Mouse (Mus musculus) embryonic facial prominence, embryonic 12.5 days (tissue): ENCODE measurements around the gene Cacna1a. TPM values are rescaled to one million over a fixed set of nuclear protein-coding genes. Genes with fewer than 3 reads are reported as not detected.
"Not testable (repeated sequence)": the region's sequence is repeated elsewhere in the genome, so short reads cannot be mapped to it uniquely, and the experiment has no call there.

ENCODE experiments used
- ATAC-seq: fragments of 200-750 bp; cut with Nextera tagmentation; 2 replicates; pipeline ENCODE4 v1.8.0; 2017; ENCODE audit not compliant: insufficient number of reproducible peaks, insufficient read depth, low FRiP score, low TSS enrichment
- H3K27ac ChIP-seq: fragments of 300-500 bp; sonication (generic); 2 replicates; pipeline ENCODE4 v1.5.1; 2016; ENCODE audit warnings: mild to moderate bottlenecking
- H3K27me3 ChIP-seq: fragments of 300-500 bp; sonication (generic); 2 replicates; pipeline ENCODE4 v1.6.1; 2016; ENCODE audit warnings: mild to moderate bottlenecking, moderate library complexity
- H3K36me3 ChIP-seq: fragments of 300-500 bp; sonication (generic); 2 replicates; pipeline ENCODE4 v1.6.1; 2016; ENCODE audit warnings: mild to moderate bottlenecking
- H3K4me1 ChIP-seq: fragments of 300-500 bp; sonication (generic); 2 replicates; pipeline ENCODE4 v1.6.1; 2016
- H3K4me2 ChIP-seq: fragments of 300-500 bp; sonication (generic); replicated peaks from 2 replicates; pipeline ENCODE4 v1.6.1; 2016; ENCODE audit warnings: mild to moderate bottlenecking, moderate library complexity
- H3K4me3 ChIP-seq: fragments of 300-500 bp; sonication (generic); 2 replicates; pipeline ENCODE4 v1.5.1; 2016; ENCODE audit warnings: mild to moderate bottlenecking
- H3K9ac ChIP-seq: fragments of 300-500 bp; sonication (generic); 2 replicates; pipeline ENCODE4 v1.6.1; 2016; ENCODE audit warnings: mild to moderate bottlenecking, moderate library complexity
- H3K9me3 ChIP-seq: fragments of 300-500 bp; sonication (generic); 2 replicates; pipeline ENCODE4 v1.6.1; 2016; ENCODE audit warnings: mild to moderate bottlenecking, moderate library complexity
- WGBS: fragments of 180-500 bp; shearing (Covaris S2); methylation state at CpG from one replicate; pipeline ENCODE4 v1.1.7; 2016; 5-methylcytosine and 5-hydroxymethylcytosine counted together
- polyA plus RNA-seq: library from polyadenylated mRNA; unstranded; fragments of >200 nt; fragmentation: Nextera tagmentation; extraction: Ambion mirVana; gene quantifications from 2 replicates; pipeline ENCODE4 v1.2.1, GENCODE M21; 2016

Gene Cacna1a
- polyA plus RNA-seq, 1 experiment from 2014 or later: 11.0 TPM

DNA sequence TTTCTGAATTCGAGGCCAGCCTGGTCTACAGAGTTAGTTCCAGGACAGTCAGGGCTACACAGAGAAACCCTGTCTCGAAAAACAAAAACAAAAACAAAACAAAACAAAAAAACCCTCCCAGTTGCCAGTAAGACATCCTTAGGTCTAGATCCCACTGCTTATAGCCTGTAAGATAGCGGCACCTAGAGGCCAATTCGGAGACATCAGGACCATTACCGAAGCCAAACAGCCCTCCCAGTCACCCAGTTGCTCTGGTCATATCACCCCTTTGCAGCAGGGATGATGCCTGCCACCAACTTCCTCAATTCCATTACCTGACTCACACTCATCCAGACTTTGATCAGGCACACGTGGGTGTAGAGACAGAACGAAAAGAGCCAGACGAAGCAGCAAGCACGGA, 207.4 kb downstream of the Cacna1a start:
- ATAC-seq: no peak
- Histone ChIP-seq H3K9me3 (no peaks in the 10 kb centered on the region), H3K36me3 (no peaks in the 10 kb centered on the region), H3K4me2 (no peak overlapping the region), H3K4me1 (peaks cover 10% of the 10 kb centered on the region), H3K4me3 (no peak overlapping the region), H3K27me3 (no peaks in the 10 kb centered on the region; the same call in 1 of the 2 replicates), H3K9ac (no peak overlapping the region), H3K27ac (no peak overlapping the region)
- WGBS: 22% methylated on average over 9 of the region's 9 CpGs

GRCm38 (mm10) chr8:84599401-84599800, 211.2 kb downstream of the Cacna1a start:
- no peak overlapping the region for H3K27ac ChIP-seq
- peaks cover 12% of the 10 kb centered on the region for H3K4me1 ChIP-seq
- H3K9ac ChIP-seq: no peak overlapping the region
- WGBS: 87% methylated on average over 1 of the region's 1 CpGs
- H3K9me3 ChIP-seq: no peaks in the 10 kb centered on the region
- no peak overlapping the region for H3K4me2 ChIP-seq
- ATAC-seq: no peak
- H3K36me3 ChIP-seq: no peaks in the 10 kb centered on the region
- no peak overlapping the region for H3K4me3 ChIP-seq
- H3K27me3 ChIP-seq: peaks cover 8% of the 10 kb centered on the region; the same call in 1 of the 2 replicates

GRCm38 (mm10) chr8:84600311-84600907, 212.2 kb downstream of the Cacna1a start:
- Histone ChIP-seq H3K4me3 (peak overlapping the region; percentile 30), H3K9me3 (no peaks in the 10 kb centered on the region), H3K4me2 (peak overlapping the region; percentile 56), H3K27ac (no peak overlapping the region), H3K4me1 (peaks cover 12% of the 10 kb centered on the region), H3K36me3 (no peaks in the 10 kb centered on the region), H3K9ac (peak overlapping the region; percentile 57), H3K27me3 (0 out of 2 replicates have a peak, but pooled peaks cover 8% of the 10 kb centered on the region)
- 4% methylated on average over 26 of the region's 26 CpGs for WGBS
- ATAC-seq: no peak

DNA sequence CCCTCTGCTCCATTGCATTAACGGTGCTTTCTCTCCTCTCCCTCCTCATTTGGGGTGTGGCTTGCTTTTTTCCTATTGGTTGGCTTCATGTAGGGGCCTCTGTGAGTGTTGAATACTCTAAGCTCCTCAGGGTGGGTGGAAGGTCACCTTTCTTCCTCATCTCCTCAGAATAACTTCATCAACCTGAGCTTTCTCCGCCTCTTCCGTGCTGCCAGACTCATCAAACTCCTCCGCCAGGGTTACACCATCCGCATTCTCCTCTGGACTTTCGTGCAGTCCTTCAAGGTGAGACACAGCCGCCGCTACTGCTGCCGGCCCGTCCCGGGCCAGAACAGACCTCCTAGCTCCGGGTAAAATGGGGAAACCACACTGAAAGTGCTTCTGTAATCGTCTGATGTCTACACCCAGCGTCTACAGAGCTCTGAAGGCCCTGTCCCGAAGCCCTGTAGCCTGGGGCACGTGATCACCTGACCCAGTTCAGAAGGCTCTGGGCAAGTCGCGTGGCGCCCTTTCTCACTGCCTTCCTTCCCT, 213.0 kb downstream of the Cacna1a start:
- H3K36me3 ChIP-seq: no peaks in the 10 kb centered on the region
- peak overlapping the region; percentile 39; the same call in 1 of the 2 replicates for H3K9ac ChIP-seq
- H3K4me1 ChIP-seq: peaks cover 12% of the 10 kb centered on the region
- 0 out of 2 replicates have a peak, but pooled peaks cover 8% of the 10 kb centered on the region for H3K27me3 ChIP-seq
- peak; percentile 58 for ATAC-seq
- H3K27ac ChIP-seq: no peak overlapping the region
- H3K4me3 ChIP-seq: peak overlapping the region; percentile 34
- no peaks in the 10 kb centered on the region for H3K9me3 ChIP-seq
- H3K4me2 ChIP-seq: peak overlapping the region; percentile 56
- 2% methylated on average over 19 of the region's 19 CpGs for WGBS

DNA sequence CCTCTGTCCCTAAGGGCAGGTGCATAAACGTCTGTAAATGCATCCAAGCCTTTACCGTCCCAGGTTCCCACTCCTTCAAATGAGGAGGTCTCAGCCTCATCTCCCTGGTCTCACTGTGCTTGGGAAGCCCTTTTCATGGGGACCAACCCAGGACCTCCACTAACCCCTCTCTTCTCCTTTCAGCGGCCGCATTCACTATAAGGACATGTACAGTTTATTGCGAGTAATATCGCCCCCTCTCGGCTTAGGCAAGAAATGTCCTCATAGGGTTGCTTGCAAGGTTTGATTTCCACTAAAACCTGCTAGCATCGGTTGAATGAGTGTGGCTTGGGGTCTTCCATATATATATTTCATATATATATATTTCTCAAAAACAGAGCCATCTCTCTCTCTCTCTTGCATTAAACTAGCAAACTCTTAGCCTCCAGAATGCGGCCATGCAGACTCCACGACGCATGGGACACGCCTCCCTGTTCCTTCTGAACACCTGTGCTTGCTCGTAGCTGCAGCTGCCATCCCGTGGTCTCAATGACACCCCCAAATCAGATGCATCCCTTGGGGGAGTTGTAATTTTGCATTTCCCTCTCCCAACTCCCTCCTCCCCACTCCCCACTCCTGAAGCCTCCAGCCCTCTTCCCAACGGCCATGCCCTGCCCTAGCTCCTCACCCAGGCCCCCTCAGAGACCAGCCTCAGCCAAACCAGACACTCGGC, 226.4 kb downstream of the Cacna1a start:
- no peaks in the 10 kb centered on the region for H3K36me3 ChIP-seq
- no peak overlapping the region for H3K4me3 ChIP-seq
- H3K9me3 ChIP-seq: no peaks in the 10 kb centered on the region
- H3K27ac ChIP-seq: no peak overlapping the region
- ATAC-seq: no peak
- H3K4me1 ChIP-seq: peaks cover 21% of the 10 kb centered on the region
- WGBS: 32% methylated on average over 16 of the region's 16 CpGs
- H3K9ac ChIP-seq: no peak overlapping the region
- 0 out of 2 replicates have a peak overlapping the region, but pooled peaks have one; percentile 5 for H3K4me2 ChIP-seq
- H3K27me3 ChIP-seq: peaks cover 15% of the 10 kb centered on the region

DNA sequence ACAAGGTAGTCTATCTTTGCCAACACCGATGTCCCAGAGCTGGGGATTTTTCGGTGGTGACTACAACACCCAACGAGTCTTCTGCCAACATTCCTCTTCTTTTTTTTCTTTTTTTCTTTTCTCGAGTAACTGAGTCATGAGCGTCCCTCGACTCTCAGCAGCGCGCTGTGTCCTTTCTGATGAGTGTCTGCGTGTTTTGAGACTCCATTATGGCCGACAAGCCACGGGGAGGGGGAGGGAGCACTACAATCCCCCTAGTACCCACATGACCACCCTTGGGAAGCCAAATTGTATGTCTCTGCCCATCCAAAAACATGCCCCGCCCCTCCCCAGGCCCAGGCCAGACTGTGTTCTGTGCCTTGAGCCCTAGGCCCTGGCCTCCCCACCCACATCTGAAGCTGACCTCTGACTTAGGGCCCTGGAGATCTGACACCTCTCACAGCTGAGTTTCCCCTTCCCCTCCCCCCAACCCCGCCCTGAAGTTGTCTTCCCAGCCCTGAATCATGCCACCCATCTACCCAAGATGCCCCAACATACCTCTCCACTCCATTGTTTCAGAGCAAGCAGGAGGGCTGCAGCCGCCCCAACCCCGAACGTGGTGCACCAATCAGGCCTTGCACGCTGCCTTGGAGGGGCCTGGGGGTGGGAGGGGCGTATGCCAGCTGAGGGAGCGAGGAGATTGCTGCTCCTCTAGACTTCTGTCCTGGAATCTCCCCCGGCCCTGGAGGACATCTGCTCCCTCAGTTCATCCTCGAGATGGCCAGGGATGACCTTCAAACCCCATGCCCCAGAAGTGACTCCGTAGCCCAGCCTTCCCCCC, 227.6 kb downstream of the Cacna1a start:
- 24% methylated on average over 22 of the region's 22 CpGs for WGBS
- Histone ChIP-seq H3K9ac (0 out of 2 replicates have a peak overlapping the region, but pooled peaks have one; percentile 0), H3K27me3 (peaks cover 15% of the 10 kb centered on the region)

DNA sequence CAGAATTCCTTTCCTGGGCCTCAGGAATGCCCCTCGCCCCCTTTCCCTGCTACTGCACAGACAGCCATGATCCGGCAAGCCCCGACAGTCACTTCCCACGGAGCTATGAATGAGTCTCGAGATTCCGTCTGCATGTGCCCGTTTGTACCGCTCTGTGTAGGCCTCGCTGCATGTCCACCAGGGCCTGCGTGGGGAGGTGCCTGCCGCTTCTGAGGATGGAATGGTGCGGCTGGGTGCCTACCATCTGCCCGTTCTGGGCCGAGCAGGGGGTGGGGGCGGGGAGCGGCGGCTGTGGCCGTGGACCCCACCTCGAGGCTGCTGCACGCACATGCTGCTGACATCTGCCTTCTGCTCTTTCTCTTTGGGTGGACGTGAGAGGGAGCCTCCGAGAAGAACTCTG, 228.8 kb downstream of the Cacna1a start:
- Histone ChIP-seq H3K9me3 (no peaks in the 10 kb centered on the region), H3K27ac (peak overlapping the region; percentile 54; the same call in 1 of the 2 replicates), H3K4me1 (peaks cover 21% of the 10 kb centered on the region), H3K27me3 (peaks cover 15% of the 10 kb centered on the region), H3K4me3 (no peak overlapping the region), H3K36me3 (no peaks in the 10 kb centered on the region), H3K9ac (no peak overlapping the region), H3K4me2 (no peak overlapping the region)
- no peak for ATAC-seq
- WGBS: 46% methylated on average over 22 of the region's 22 CpGs

More for the DNA sequence above, 227.6 kb downstream of the Cacna1a start:
- Histone ChIP-seq H3K27ac (0 out of 2 replicates have a peak overlapping the region, but pooled peaks have one; percentile 54), H3K4me1 (peaks cover 21% of the 10 kb centered on the region), H3K9me3 (no peaks in the 10 kb centered on the region), H3K4me2 (peak overlapping the region; percentile 44), H3K4me3 (peak overlapping the region; percentile 11; the same call in 1 of the 2 replicates), H3K36me3 (no peaks in the 10 kb centered on the region)
- ATAC-seq: no peak

DNA sequence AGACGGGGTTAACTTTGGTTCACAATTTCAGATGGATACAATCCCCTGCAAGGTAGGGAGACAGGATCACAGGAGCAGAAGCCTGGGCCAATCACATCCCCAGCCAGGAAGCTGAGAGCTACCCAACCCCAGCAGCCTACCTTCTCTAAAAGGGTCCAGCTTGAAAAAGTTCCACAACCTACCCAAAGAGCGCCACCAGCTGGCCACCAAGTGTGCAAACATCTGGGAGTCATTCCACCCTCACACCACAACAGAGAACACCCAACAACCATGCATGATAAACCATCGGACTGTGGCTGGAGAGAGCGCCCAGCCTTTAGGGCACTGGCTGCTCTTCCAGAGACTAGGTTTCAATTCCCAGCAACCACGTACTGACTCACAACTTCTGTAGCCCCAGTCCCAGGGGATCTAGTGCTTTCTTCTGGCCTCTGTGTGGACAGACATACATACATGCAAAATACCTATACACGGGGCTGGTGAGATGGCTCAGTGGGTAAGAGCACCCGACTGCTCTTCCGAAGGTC, 232.9 kb downstream of the Cacna1a start:
- 74% methylated on average over 8 of the region's 8 CpGs for WGBS
- Histone ChIP-seq H3K36me3 (no peaks in the 10 kb centered on the region), H3K9me3 (no peaks in the 10 kb centered on the region), H3K27me3 (peaks cover 12% of the 10 kb centered on the region; the same call in 1 of the 2 replicates), H3K9ac (no peak overlapping the region), H3K4me2 (no peak overlapping the region), H3K27ac (no peak overlapping the region), H3K4me3 (no peak overlapping the region), H3K4me1 (peaks cover 11% of the 10 kb centered on the region)
- no peak for ATAC-seq

DNA sequence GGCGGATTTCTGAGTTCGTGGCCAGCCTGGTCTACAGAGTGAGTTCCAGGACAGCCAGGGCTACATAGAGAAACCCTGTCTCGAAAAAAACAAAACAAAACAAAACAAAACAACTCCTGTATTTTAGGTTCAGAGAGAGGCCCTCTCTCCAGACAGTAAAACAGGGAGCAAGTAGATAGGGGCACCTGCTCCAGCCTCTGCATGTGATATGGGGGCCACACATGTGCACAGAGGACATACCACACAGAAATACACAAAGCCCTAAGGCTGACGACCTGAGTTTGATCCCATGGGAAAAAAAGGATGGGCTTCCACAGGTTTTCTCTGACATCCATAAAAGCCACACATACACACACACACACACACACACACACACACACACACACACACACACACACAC, 235.2 kb downstream of the Cacna1a start:
- not testable (repeated sequence) for H3K9me3 ChIP-seq, H3K4me3 ChIP-seq, ATAC-seq, H3K9ac ChIP-seq, H3K4me2 ChIP-seq, H3K27ac ChIP-seq, H3K36me3 ChIP-seq, H3K4me1 ChIP-seq, H3K27me3 ChIP-seq
- WGBS: 76% methylated on average over 4 of the region's 4 CpGs

DNA sequence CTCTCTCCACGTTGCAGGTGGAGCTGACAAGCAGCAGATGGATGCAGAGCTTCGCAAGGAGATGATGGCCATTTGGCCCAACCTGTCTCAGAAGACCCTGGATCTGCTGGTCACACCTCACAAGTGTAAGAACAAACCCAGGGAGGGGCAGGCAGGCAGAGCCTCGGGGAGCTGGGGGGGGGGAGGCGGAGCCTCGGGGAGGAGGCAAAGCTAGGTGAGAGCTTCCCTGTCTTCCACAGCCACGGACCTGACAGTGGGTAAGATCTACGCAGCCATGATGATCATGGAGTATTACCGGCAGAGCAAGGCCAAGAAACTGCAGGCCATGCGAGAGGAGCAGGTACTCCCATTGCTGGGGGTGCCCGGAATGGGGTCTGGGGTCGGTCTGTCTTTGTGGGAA, 241.3 kb downstream of the Cacna1a start:
- H3K9ac ChIP-seq: no peak overlapping the region
- WGBS: 80% methylated on average over 11 of the region's 11 CpGs

DNA sequence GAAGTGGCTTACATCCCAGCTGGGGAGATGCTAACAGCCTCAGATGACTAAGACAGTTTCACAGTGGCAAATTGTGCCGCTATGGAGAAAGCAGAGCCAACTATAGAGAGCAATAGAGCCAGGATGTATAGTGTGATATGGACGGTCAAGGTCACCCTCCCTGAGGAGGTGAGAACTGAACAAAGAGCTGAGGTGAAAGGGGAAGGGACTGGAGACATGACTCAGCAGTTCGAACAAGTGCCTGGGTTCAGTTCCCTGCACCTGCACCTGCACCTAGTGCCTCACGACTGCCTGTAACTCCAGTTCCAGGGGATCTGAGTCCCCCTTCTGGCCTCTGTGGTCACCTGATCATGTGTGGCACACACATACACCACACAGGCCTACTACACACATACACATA, 241.9 kb downstream of the Cacna1a start:
- no peaks in the 10 kb centered on the region for H3K36me3 ChIP-seq
- peaks cover 8% of the 10 kb centered on the region for H3K4me1 ChIP-seq
- no peaks in the 10 kb centered on the region for H3K9me3 ChIP-seq
- H3K9ac ChIP-seq: no peak overlapping the region
- no peak overlapping the region for H3K4me3 ChIP-seq
- H3K27me3 ChIP-seq: no peaks in the 10 kb centered on the region
- ATAC-seq: no peak
- H3K4me2 ChIP-seq: no peak overlapping the region
- 71% methylated on average over 4 of the region's 4 CpGs for WGBS
- no peak overlapping the region for H3K27ac ChIP-seq

More for the DNA sequence above, 241.3 kb downstream of the Cacna1a start:
- H3K27me3 ChIP-seq: no peaks in the 10 kb centered on the region
- no peaks in the 10 kb centered on the region for H3K36me3 ChIP-seq
- H3K4me1 ChIP-seq: peaks cover 2% of the 10 kb centered on the region; the same call in 1 of the 2 replicates
- no peak overlapping the region for H3K27ac ChIP-seq
- ATAC-seq: no peak
- H3K4me2 ChIP-seq: no peak overlapping the region
- H3K9me3 ChIP-seq: no peaks in the 10 kb centered on the region
- no peak overlapping the region for H3K4me3 ChIP-seq
